Mouse (Mus musculus) heart, postnatal 10 days (tissue): ENCODE results near the gene Clip1. TPM values are rescaled to one million over a fixed set of nuclear protein-coding genes. Genes with fewer than 3 reads are reported as not detected.
A peak's percentile ranks its signal among the peaks of the same experiment; 100 is the strongest.

Experiments used
- DNase-seq, 2 experiments: peaks; one replicate each; pipeline ENCODE4 v3.0.0; 2021
- intact Hi-C: fragments of 180-260 bp; cut with DNase I; formaldehyde crosslinking; loops from one replicate; pipeline ENCODE4 v1.15.1; 2025
- total RNA-seq, 2 experiments: library from RNA; stranded (reverse); gene quantifications; 2 replicates each; pipeline ENCODE4 v1.2.3; 2021

The Clip1 gene
- total RNA-seq, 2 experiments from 2014 or later, result 135 to 144 TPM

- no peak for DNase-seq
- intact Hi-C loops, result no loop called here
Observed at GRCm38 (mm10) chr5:123675221-123675620, 9.2 kb downstream of the Clip1 start.

- intact Hi-C loops, result no loop called here
- DNase-seq, result no peak
Observed at GRCm38 (mm10) chr5:123671473-123671820, 13.0 kb downstream of the Clip1 start.

DNA sequence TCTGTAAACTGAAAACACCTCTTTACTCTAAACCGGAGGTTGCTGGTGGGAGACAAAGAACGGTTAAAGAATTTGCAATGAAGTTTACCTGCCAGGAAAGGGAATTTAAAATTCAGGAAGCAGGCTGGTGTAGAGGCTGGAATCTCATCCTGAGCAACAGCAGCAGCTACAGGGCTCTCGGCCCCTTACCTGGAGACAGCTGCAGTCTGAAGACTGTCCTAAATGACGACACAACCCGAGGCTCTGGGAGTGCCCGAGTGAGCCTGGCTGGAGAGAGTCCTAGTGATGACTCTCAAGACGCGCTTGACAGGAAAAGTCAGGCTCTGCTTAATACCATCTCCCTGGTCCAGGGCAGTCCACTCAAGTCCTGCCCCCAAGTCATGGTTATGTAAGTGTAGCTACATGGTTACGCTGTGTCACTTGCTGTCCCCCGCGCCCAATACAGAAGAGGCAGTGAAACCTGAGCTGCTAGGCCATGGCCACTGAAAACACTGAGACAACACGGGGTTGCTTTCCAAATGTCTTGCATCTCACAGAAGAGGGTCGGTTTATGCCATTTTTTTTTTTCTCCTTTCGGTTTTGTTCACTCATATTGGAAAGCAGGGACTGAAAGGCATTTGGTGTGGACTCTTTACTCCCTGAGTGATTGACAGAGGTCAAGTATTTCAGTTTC is 13.5 kb downstream of the Clip1 start:
- peak in 1 of 2 experiments; percentile 57 for DNase-seq
- intact Hi-C loops, result no loop called here

GRCm38 (mm10) chr5:123669991-123670799 is 14.2 kb downstream of the Clip1 start:
- intact Hi-C loops, result no loop called here
- no peak for DNase-seq

GRCm38 (mm10) chr5:123667915-123668314 is 16.5 kb downstream of the Clip1 start:
- DNase-seq, result no peak
- intact Hi-C loops, result no loop called here

DNA sequence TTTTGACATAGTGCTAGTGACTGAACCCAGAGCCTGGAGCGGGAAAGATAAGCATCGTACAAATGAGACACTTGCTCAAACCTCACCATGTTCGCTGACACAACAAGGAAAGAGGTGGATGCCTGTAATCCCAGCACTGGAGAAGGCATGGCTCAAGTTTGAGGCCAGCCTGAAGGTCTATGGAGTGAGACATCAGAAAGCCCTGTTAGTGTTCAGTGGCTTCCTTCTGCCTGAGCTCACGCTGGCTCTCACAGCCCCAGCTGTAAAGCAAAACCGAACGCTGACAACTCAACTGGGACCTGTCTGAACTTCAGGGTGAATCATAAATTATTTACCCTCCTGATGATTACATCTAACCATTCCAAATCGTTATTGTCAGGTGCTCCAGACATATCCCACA is 18.5 kb downstream of the Clip1 start:
- intact Hi-C loops, result no loop called here
- DNase-seq, result no peak

- intact Hi-C loops, result no loop called here
- no peak for DNase-seq
Observed at GRCm38 (mm10) chr5:123664329-123664728, 20.1 kb downstream of the Clip1 start.

GRCm38 (mm10) chr5:123662059-123662458 is 22.4 kb downstream of the Clip1 start:
- DNase-seq, result peak; percentile 63 to 77
- intact Hi-C loops, result no loop called here

GRCm38 (mm10) chr5:123661602-123662001 is 22.8 kb downstream of the Clip1 start:
- intact Hi-C loops, result loop anchor here (1.0 to 2.0 kb wide), 2 partner anchors 23 to 37 kb away; partner anchors contain the start of gene Clip1
- peak; percentile 63 to 70 for DNase-seq

DNA sequence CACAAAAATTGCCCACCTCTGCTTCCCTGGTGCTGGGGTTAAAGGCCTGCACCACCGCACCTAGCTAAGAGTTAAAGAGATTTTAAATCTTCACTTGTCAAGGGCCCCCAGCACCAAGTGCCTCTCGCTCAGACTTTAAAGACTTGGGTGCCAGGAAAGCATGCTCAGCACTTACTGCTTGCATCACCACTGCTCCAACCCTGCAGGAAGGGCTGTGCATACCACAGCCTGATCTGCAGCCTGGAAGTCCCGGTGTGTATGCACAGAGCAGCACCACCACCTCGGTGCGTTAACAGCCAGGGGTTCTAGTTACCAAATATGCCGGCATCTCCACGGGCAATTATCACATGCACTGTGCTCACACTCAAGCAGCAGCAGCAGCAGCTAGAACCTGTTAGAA is 26.8 kb downstream of the Clip1 start:
- intact Hi-C loops, result no loop called here
- DNase-seq, result no peak

GRCm38 (mm10) chr5:123654937-123655336 is 29.5 kb downstream of the Clip1 start:
- intact Hi-C loops, result no loop called here
- DNase-seq, result no peak

DNA sequence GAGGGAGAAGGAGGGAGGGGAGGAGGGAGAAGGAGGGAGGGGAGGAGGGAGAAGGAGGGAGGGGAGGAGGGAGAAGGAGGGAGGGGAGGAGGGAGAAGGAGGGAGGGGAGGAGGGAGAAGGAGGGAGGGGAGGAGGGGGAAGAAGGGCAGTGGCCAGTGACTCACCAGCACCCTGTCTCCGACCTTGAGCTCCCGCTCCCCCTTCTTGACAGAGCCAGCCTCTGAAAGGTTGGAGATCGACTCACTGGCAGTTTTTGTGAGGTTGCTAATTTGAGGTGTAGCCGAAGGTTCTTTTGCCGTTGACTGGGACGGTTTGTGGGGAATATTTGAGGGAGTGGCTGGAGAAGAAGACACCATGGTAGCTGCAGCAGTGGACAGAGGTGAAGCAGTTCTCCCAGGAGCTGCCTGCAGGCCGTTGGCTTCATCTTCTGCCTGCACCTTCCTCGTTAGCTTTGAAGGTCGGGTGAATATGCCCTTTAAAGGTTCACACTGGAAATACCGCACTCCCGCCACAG is 31.1 kb downstream of the Clip1 start:
- intact Hi-C loops, result loop anchor here (2.0 kb wide), 1 partner anchor 27 kb away; no protein-coding TSS in a partner anchor
- DNase-seq, result no peak

DNA sequence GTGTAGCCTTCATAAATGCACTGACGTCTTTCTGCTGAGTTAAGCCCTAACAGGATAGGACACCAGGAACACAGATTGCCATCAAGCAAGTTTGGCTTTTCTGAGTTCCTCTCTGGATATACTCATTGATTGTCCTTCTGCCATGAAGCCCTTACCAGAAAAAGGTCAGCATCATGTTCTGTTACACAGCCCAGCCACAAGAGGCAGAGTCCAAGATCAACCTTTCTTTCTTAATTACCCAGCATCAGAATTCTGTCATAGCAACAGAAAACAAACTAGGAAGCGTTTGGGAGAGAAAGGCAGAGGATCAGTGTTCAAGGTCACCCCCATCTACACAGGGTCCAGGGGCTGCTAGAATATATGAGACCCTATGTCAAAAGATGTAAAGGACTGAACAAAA is 33.6 kb downstream of the Clip1 start:
- intact Hi-C loops, result no loop called here
- no peak for DNase-seq

DNA sequence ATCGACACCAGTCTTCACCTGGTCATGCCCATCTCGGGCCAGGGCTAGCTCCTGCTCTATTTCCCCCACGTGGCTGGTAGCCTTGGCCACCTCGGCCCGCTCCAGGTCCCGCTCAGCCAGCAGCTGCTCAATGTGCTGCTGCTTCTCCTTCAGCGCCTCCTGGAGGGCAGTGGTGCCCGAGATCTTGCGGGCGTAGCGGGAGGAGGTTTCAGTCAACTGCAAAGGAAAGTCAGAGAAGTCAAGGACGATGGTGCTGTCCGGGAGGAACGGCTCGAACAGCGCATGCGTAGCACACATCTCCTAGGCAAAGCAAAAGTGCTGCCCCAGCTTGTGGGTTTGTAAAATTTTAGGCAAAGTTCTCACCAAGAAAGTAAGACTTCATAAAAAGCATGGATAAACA is 42.0 kb downstream of the Clip1 start:
- DNase-seq, result no peak
- intact Hi-C loops, result loop anchor here (5.0 kb wide), 2 partner anchors 40 to 60 kb away; partner anchors contain the start of gene Clip1

GRCm38 (mm10) chr5:123641259-123641900 is 43.0 kb downstream of the Clip1 start:
- intact Hi-C loops, result loop anchor here (5.0 kb wide), 2 partner anchors 41 to 61 kb away; partner anchors contain the start of gene Clip1

DNA sequence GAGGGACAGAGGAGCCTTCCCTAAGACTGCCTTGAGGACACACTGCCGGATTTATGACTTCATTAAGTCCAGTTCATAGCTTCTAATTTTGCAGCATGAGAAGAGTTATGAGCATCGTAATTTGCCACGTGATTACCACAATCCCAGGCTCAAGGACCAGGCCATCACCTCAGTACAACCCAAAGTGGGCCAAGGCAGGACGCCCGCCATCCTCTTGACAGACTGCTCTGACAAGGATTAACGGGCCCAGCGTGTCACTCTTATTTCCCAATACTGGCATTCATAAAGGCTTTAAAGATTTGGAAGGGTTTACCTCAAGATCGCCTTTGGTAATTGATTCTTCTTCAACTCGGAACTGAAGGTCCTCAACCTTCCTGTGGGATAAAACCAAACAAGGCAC is 44.2 kb downstream of the Clip1 start:
- DNase-seq, result no peak
- intact Hi-C loops, result loop anchor here (5.0 kb wide), 2 partner anchors 42 to 62 kb away; partner anchors contain the start of gene Clip1

More at GRCm38 (mm10) chr5:123641259-123641900, 43.0 kb downstream of the Clip1 start:
- peak in 1 of 2 experiments; percentile 34 for DNase-seq

- intact Hi-C loops, result no loop called here
- DNase-seq, result no peak
Observed at GRCm38 (mm10) chr5:123631210-123631609, 53.2 kb downstream of the Clip1 start.

DNA sequence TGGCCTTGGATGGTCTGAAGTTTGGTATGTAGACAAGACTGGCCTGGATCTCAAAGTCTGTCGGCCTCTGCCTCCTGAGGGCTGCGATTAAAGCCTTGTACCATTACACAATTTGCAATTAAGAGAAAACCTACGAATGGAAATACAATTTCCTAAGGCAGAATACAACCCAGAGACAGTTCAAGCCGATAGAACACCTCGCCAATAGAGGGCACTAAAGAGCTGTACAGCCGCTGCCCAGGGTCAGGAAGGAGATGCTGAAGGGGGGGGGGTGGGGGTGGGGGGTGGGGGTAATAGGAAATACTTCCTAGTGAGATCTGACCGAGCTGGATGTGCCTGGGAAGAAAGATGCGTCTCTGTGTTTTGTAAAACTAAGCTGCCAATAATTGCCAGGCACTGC is 57.8 kb downstream of the Clip1 start:
- peak; percentile 78 to 88 for DNase-seq
- intact Hi-C loops, result loop anchor here (1.0 to 5.0 kb wide), 4 partner anchors 26 to 281 kb away; partner anchors contain the start of genes Clip1 and Denr

DNA sequence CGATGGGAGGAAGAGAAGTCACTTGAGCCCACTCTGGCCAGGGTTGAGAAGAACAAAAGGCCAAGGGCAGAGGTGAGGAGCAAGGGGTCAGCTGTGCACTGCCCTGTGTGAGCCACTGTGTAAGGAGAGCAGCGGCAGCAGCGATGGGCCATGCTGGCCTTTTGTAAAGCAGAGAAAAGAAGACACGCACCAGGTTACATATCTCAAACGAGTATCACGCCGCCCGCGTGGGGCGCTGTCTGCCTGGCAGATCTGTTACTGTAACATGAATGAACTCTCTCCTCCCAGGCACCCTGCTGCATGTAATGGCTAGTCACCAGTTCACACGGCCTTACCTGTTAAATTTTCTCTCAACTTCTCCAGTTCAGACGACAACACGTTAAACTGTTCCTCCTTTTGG is 62.0 kb downstream of the Clip1 start:
- intact Hi-C loops, result no loop called here
- no peak for DNase-seq

GRCm38 (mm10) chr5:123618558-123618957 is 65.9 kb downstream of the Clip1 start:
- intact Hi-C loops, result loop anchor here (10.0 kb wide), 1 partner anchor 244 kb away; no protein-coding TSS in a partner anchor
- peak in 1 of 2 experiments; percentile 42 for DNase-seq

GRCm38 (mm10) chr5:123614246-123614645 is 70.2 kb downstream of the Clip1 start:
- intact Hi-C loops, result loop anchor here (10.0 kb wide), 1 partner anchor 239 kb away; no protein-coding TSS in a partner anchor
- DNase-seq, result no peak
